Mouse (Mus musculus): ENCODE measurements around the gene Ubr1. TPM values are rescaled to one million over a fixed set of nuclear protein-coding genes. Genes with fewer than 3 reads are reported as not detected.

Ubr1 gene
- total and polyA plus RNA-seq, 3 experiments = 10.7 to 18.1 (median 16.0) TPM

GRCm38 (mm10) chr2:120965486-120965885 lies 5.0 kb downstream of the Ubr1 start:
- Histone ChIP-seq H3K9me3 (replicated peaks; ENCODE audit: low read length) (no peaks in the 10 kb centered on the region), H3K4me2 (ENCODE audit: insufficient read depth, low read depth, poor library complexity, severe bottlenecking) (no peak overlapping the region), H3K36me3 (replicated peaks in 1 of 2; ENCODE audit: control insufficient read depth in 1 of 2, insufficient read depth in 1 of 2, low read length in 1 of 2) (peaks cover 0 to 41% of the 10 kb centered on the region in 2 experiments), H3K4me3 (replicated peaks in 1 of 3; ENCODE audit: low read depth in 2 of 3, low read length in 2 of 3, poor library complexity in 1 of 3) (no peak overlapping the region), H3K9ac (ENCODE audit: insufficient read depth, low read depth) (no peak overlapping the region), H3K4me1 (ENCODE audit: control insufficient read depth in 1 of 2, insufficient read depth in 2 of 2) (peaks cover 0 to 21% of the 10 kb centered on the region in 2 experiments; a peak in 1 of 4 replicates), H3K79me2 (replicated peaks; ENCODE audit: control insufficient read depth, extremely low read depth, insufficient read depth, poor library complexity, severe bottlenecking) (peaks cover 38% of the 10 kb centered on the region), H3K27ac (ENCODE audit: insufficient read depth, low read depth) (no peak overlapping the region), H3K27me3 (replicated peaks) (no peaks in the 10 kb centered on the region)
- TF ChIP-seq SMC3 (IDR thresholded peaks at IDR 0.05; ENCODE audit: low read depth, low read length) (no peak), BHLHE40 (IDR thresholded peaks at IDR 0.05; ENCODE audit: low read depth, low read length) (no peak), RAD21 (IDR thresholded peaks at IDR 0.05; ENCODE audit: low read depth, low read length) (no peak), USF2 (conservative IDR thresholded peaks at IDR 0.05; ENCODE audit: low read depth, low read length) (no peak), ZC3H11A (IDR thresholded peaks at IDR 0.05; ENCODE audit: low read depth, low read length) (no peak), ZKSCAN1 (IDR thresholded peaks at IDR 0.05; ENCODE audit: borderline replicate concordance, low read depth, low read length) (no peak), ELF1 (IDR thresholded peaks at IDR 0.05; ENCODE audit: low read depth, low read length) (no peak), NRF1 (IDR thresholded peaks at IDR 0.05; ENCODE audit: low read depth, low read length) (no peak), HCFC1 (IDR thresholded peaks at IDR 0.05; ENCODE audit: low read depth, low read length) (no peak), SIN3A (IDR thresholded peaks at IDR 0.05; ENCODE audit: low read length) (no peak), JUND (conservative IDR thresholded peaks at IDR 0.05; ENCODE audit: low read depth, low read length) (no peak), PAX5 (IDR thresholded peaks at IDR 0.05; ENCODE audit: low read length) (no peak), JUN (IDR thresholded peaks at IDR 0.05; ENCODE audit: insufficient read depth, low read depth, low read length) (no peak), CTCF (conservative IDR thresholded peaks at IDR 0.05 in 1 of 2, IDR thresholded peaks at IDR 0.05 in 1 of 2; ENCODE audit: low read depth in 2 of 2, low read length in 2 of 2) (no peak), POLR2AphosphoS2 (IDR thresholded peaks at IDR 0.05; ENCODE audit: low read depth, low read length) (no peak), TBP (conservative IDR thresholded peaks at IDR 0.05; ENCODE audit: low read depth, low read length) (no peak), POLR2A (IDR thresholded peaks at IDR 0.05; ENCODE audit: low read depth, low read length) (no peak), MAFK (IDR thresholded peaks at IDR 0.05; ENCODE audit: insufficient replicate concordance, low read length) (no peak), ETS1 (conservative IDR thresholded peaks at IDR 0.05; ENCODE audit: low read depth, low read length) (no peak)
- in situ Hi-C loops (cut with MboI; ENCODE audit: low pct_ligation_motif_present, low pct_unique_long_range_greater_than_20kb, low sequenced_read_pairs) = no loop called here
- dilution Hi-C loops (cut with MboI; ENCODE audit: extremely low pct_ligation_motif_present, extremely low pct_unique_long_range_greater_than_20kb, low sequenced_read_pairs) = no loop called here
- no peak for DNase-seq (ENCODE audit: extremely low read depth)

- no peak for TF ChIP-seq CHD1 (IDR thresholded peaks at IDR 0.05; ENCODE audit: low read depth, low read length)
- no peak for TF ChIP-seq HCFC1 (IDR thresholded peaks at IDR 0.05; ENCODE audit: low read depth, low read length)
- no peak for TF ChIP-seq SIN3A (IDR thresholded peaks at IDR 0.05; ENCODE audit: low read length)
- TF ChIP-seq MAFK (IDR thresholded peaks at IDR 0.05; ENCODE audit: insufficient replicate concordance, low read length) = no peak
- no peak for TF ChIP-seq MYC (IDR thresholded peaks at IDR 0.05; ENCODE audit: low read depth, low read length)
- TF ChIP-seq CHD2 (IDR thresholded peaks at IDR 0.05; ENCODE audit: low read length) = no peak
- TF ChIP-seq POLR2AphosphoS2 (IDR thresholded peaks at IDR 0.05; ENCODE audit: low read depth, low read length) = no peak
- TF ChIP-seq SMC3 (IDR thresholded peaks at IDR 0.05; ENCODE audit: low read depth, low read length) = no peak
- no peak for TF ChIP-seq MAZ (IDR thresholded peaks at IDR 0.05; ENCODE audit: low read depth, low read length)
- H3K27me3 ChIP-seq (replicated peaks) = no peaks in the 10 kb centered on the region
- in situ Hi-C loops (cut with MboI; ENCODE audit: low pct_ligation_motif_present, low pct_unique_long_range_greater_than_20kb, low sequenced_read_pairs) = no loop called here
- peaks cover 0 to 7% of the 10 kb centered on the region in 2 experiments; a peak in 1 of 4 replicates for H3K4me1 ChIP-seq (ENCODE audit: control insufficient read depth in 1 of 2, insufficient read depth in 2 of 2)
- no peaks in the 10 kb centered on the region for H3K9me3 ChIP-seq (replicated peaks; ENCODE audit: low read length)
- peaks cover 3 to 56% of the 10 kb centered on the region in 2 experiments for H3K36me3 ChIP-seq (replicated peaks in 1 of 2; ENCODE audit: control insufficient read depth in 1 of 2, insufficient read depth in 1 of 2, low read length in 1 of 2)
- H3K4me2 ChIP-seq (ENCODE audit: insufficient read depth, low read depth, poor library complexity, severe bottlenecking) = no peak overlapping the region
- DNase-seq (ENCODE audit: extremely low read depth) = no peak
- H3K4me3 ChIP-seq (replicated peaks in 1 of 3; ENCODE audit: low read depth in 2 of 3, low read length in 2 of 3, poor library complexity in 1 of 3) = no peak overlapping the region
- no peak overlapping the region for H3K27ac ChIP-seq (ENCODE audit: insufficient read depth, low read depth)
- peaks cover 25% of the 10 kb centered on the region for H3K79me2 ChIP-seq (replicated peaks; ENCODE audit: control insufficient read depth, extremely low read depth, insufficient read depth, poor library complexity, severe bottlenecking)
- dilution Hi-C loops (cut with MboI; ENCODE audit: extremely low pct_ligation_motif_present, extremely low pct_unique_long_range_greater_than_20kb, low sequenced_read_pairs) = no loop called here
- no peak overlapping the region for H3K9ac ChIP-seq (ENCODE audit: insufficient read depth, low read depth)
These were observed 7.4 kb downstream of the Ubr1 start for GRCm38 (mm10) chr2:120963110-120963509.

Data from CH12.LX (cell line).